Mouse (Mus musculus) CH12.LX (cell line): Measurements from ENCODE around the gene Trim62. TPM values are rescaled to one million over a fixed set of nuclear protein-coding genes. Genes with fewer than 3 reads are reported as not detected.

Source experiments
- DNase-seq: peaks from one replicate; pipeline ENCODE4 v3.0.0-alpha.2; 2013; ENCODE audit errors: extremely low read depth
- H3K27ac ChIP-seq: 2 replicates; pipeline ENCODE4 v1.5.1; 2012; ENCODE audit warnings: low read depth, mild to moderate bottlenecking, control low read depth, moderate library complexity; ENCODE audit not compliant: insufficient read depth
- H3K27me3 ChIP-seq: replicated peaks from 2 replicates; pipeline ENCODE3; 2012; ENCODE audit warnings: inconsistent platforms
- H3K36me3 ChIP-seq, 2 experiments: replicated peaks in 1 of 2; 2 replicates each; pipeline versions ENCODE3 to v1.6.1; 2012; ENCODE audit warnings: inconsistent platforms in 1 of 2, low read length in 1 of 2, mild to moderate bottlenecking in 1 of 2, mixed read lengths in 1 of 2, moderate library complexity in 1 of 2; ENCODE audit not compliant: control insufficient read depth in 1 of 2, insufficient read depth in 1 of 2
- H3K4me1 ChIP-seq, 2 experiments: 2 replicates each; pipeline ENCODE4 v1.6.1; 2012; ENCODE audit warnings: inconsistent platforms in 1 of 2, moderate library complexity in 1 of 2; ENCODE audit not compliant: insufficient read depth in 2 of 2, control insufficient read depth in 1 of 2
- H3K4me2 ChIP-seq: 2 replicates; pipeline ENCODE4 v1.6.1; 2012; ENCODE audit warnings: low read depth, mild to moderate bottlenecking, control low read depth; ENCODE audit not compliant: poor library complexity, insufficient read depth, severe bottlenecking
- H3K4me3 ChIP-seq, 3 experiments: fragments of 150-350 bp in 1 of 3; sonication (generic) in 1 of 3; replicated peaks in 1 of 3; 2 replicates each; pipeline versions ENCODE3 to v1.5.1; 2011 to 2012; ENCODE audit warnings: low read depth in 2 of 3, low read length in 2 of 3, mild to moderate bottlenecking in 2 of 3, moderate library complexity in 2 of 3, control low read depth in 1 of 3, improper control_type of control experiment in 1 of 3, inconsistent platforms in 1 of 3, mixed read lengths in 1 of 3; ENCODE audit not compliant: poor library complexity in 1 of 3
- H3K79me2 ChIP-seq: replicated peaks from 2 replicates; pipeline ENCODE4 v1.6.1; 2012; ENCODE audit warnings: mild to moderate bottlenecking, moderate library complexity; ENCODE audit not compliant: control insufficient read depth, poor library complexity, insufficient read depth, severe bottlenecking; ENCODE audit errors: extremely low read depth
- H3K9ac ChIP-seq: 2 replicates; pipeline ENCODE4 v1.6.1; 2012; ENCODE audit warnings: low read depth, mild to moderate bottlenecking, control low read depth, moderate library complexity; ENCODE audit not compliant: insufficient read depth
- H3K9me3 ChIP-seq: replicated peaks from 2 replicates; pipeline ENCODE3; 2012; ENCODE audit warnings: low read length, inconsistent platforms, mixed read lengths
- CHD1 ChIP-seq: IDR thresholded peaks from 2 replicates; pipeline ENCODE4 v1.6.1; 2012; ENCODE audit warnings: low read depth, low read length, improper control_type of control experiment, inconsistent platforms
- CTCF ChIP-seq, 2 experiments: IDR thresholded peaks in 1 of 2; conservative IDR thresholded peaks in 1 of 2; 2 replicates each; pipeline ENCODE4 v1.5.1; 2011 to 2012; ENCODE audit warnings: low read depth in 2 of 2, low read length in 2 of 2, improper control_type of control experiment in 1 of 2, inconsistent platforms in 1 of 2, mild to moderate bottlenecking in 1 of 2, moderate library complexity in 1 of 2
- ETS1 ChIP-seq: conservative IDR thresholded peaks from 2 replicates; pipeline ENCODE4 v1.6.1; 2012; ENCODE audit warnings: low read depth, mild to moderate bottlenecking, inconsistent platforms, low read length, improper control_type of control experiment, moderate library complexity
- GABPA ChIP-seq: IDR thresholded peaks from 2 replicates; pipeline ENCODE4 v1.6.1; 2012; ENCODE audit warnings: low read depth, low read length, improper control_type of control experiment, inconsistent platforms; ENCODE audit not compliant: insufficient replicate concordance
- HCFC1 ChIP-seq: IDR thresholded peaks from 2 replicates; pipeline ENCODE4 v1.6.1; 2012; ENCODE audit warnings: low read depth, mild to moderate bottlenecking, inconsistent platforms, low read length, improper control_type of control experiment
- IRF4 ChIP-seq: IDR thresholded peaks from 2 replicates; pipeline ENCODE4 v1.6.1; 2014; ENCODE audit warnings: low read depth, mild to moderate bottlenecking, inconsistent platforms, low read length, improper control_type of control experiment
- JUN ChIP-seq: IDR thresholded peaks from 2 replicates; pipeline ENCODE4 v1.6.1; 2011; ENCODE audit warnings: low read depth, mild to moderate bottlenecking, low read length, improper control_type of control experiment, moderate library complexity; ENCODE audit not compliant: insufficient read depth
- JUND ChIP-seq: conservative IDR thresholded peaks from 2 replicates; pipeline ENCODE4 v1.6.1; 2011; ENCODE audit warnings: low read depth, low read length, improper control_type of control experiment
- MAFK ChIP-seq: IDR thresholded peaks from 2 replicates; pipeline ENCODE4 v1.6.1; 2011; ENCODE audit warnings: low read length, improper control_type of control experiment; ENCODE audit not compliant: insufficient replicate concordance
- MAX ChIP-seq: IDR thresholded peaks from 2 replicates; pipeline ENCODE4 v1.6.1; 2011; ENCODE audit warnings: low read length, improper control_type of control experiment
- MXI1 ChIP-seq: IDR thresholded peaks from 2 replicates; pipeline ENCODE4 v1.6.1; 2011; ENCODE audit warnings: mild to moderate bottlenecking, low read depth, low read length, improper control_type of control experiment
- MYC ChIP-seq: IDR thresholded peaks from 2 replicates; pipeline ENCODE4 v1.6.1; 2011; ENCODE audit warnings: low read depth, mild to moderate bottlenecking, improper control_type of control experiment, low read length
- NELFE ChIP-seq: IDR thresholded peaks from 2 replicates; pipeline ENCODE4 v1.6.1; 2011; ENCODE audit warnings: low read depth, low read length, improper control_type of control experiment
- POLR2A ChIP-seq: IDR thresholded peaks from 2 replicates; pipeline ENCODE4 v1.6.1; 2011; ENCODE audit warnings: low read depth, mild to moderate bottlenecking, improper control_type of control experiment, low read length
- RCOR1 ChIP-seq: conservative IDR thresholded peaks from 2 replicates; pipeline ENCODE4 v1.6.1; 2012; ENCODE audit warnings: low read depth, mild to moderate bottlenecking, inconsistent platforms, low read length, improper control_type of control experiment
- SIN3A ChIP-seq: IDR thresholded peaks from 2 replicates; pipeline ENCODE4 v1.6.1; 2012; ENCODE audit warnings: low read length, improper control_type of control experiment, inconsistent platforms
- TBP ChIP-seq: conservative IDR thresholded peaks from 2 replicates; pipeline ENCODE4 v1.6.1; 2011; ENCODE audit warnings: low read depth, low read length, improper control_type of control experiment
- TCF12 ChIP-seq: IDR thresholded peaks from 2 replicates; pipeline ENCODE4 v1.6.1; 2014; ENCODE audit warnings: low read depth, mild to moderate bottlenecking, inconsistent platforms, low read length, improper control_type of control experiment
- UBTF ChIP-seq: IDR thresholded peaks from 2 replicates; pipeline ENCODE4 v1.6.1; 2012; ENCODE audit warnings: low read depth, mild to moderate bottlenecking, inconsistent platforms, low read length, improper control_type of control experiment, moderate library complexity
- USF1 ChIP-seq: IDR thresholded peaks from 2 replicates; pipeline ENCODE4 v1.6.1; 2014; ENCODE audit warnings: low read depth, mild to moderate bottlenecking, inconsistent platforms, low read length, improper control_type of control experiment
- USF2 ChIP-seq: conservative IDR thresholded peaks from 2 replicates; pipeline ENCODE4 v1.6.1; 2011; ENCODE audit warnings: low read depth, low read length, improper control_type of control experiment
- ZC3H11A ChIP-seq: IDR thresholded peaks from 2 replicates; pipeline ENCODE4 v1.6.1; 2012; ENCODE audit warnings: low read depth, mild to moderate bottlenecking, inconsistent platforms, low read length, improper control_type of control experiment
- ZMIZ1 ChIP-seq: IDR thresholded peaks from 2 replicates; pipeline ENCODE4 v1.6.1; 2012; ENCODE audit warnings: low read depth, mild to moderate bottlenecking, inconsistent platforms, low read length, improper control_type of control experiment
- ZNF384 ChIP-seq: IDR thresholded peaks from 2 replicates; pipeline ENCODE4 v1.6.1; 2012; ENCODE audit warnings: low read depth, low read length, improper control_type of control experiment, inconsistent platforms
- dilution Hi-C: fragments of 300-500 bp; cut with MboI; formaldehyde crosslinking; loops from 2 replicates; pipeline ENCODE4 v1.14.3; 2020; ENCODE audit warnings: low sequenced_read_pairs; ENCODE audit not compliant: extremely low pct_unique_long_range_greater_than_20kb, extremely low pct_ligation_motif_present
- in situ Hi-C: fragments of 300-500 bp; cut with MboI; formaldehyde crosslinking; loops from 3 replicates; pipeline ENCODE4 v1.14.3; 2019; ENCODE audit warnings: low sequenced_read_pairs, low pct_ligation_motif_present, low pct_unique_long_range_greater_than_20kb, mixed read lengths
- polyA plus RNA-seq: library from polyadenylated mRNA; unstranded; fragments of >175 nt; gene quantifications from 2 replicates; pipeline ENCODE4 v1.2.1, GENCODE M21; 2012; ENCODE audit warnings: low read depth; ENCODE audit not compliant: insufficient read length
- total RNA-seq, 2 experiments: library from RNA; depleted of rRNA; stranded (reverse); fragments of 300-350 nt in 1 of 2; fragments of >200 nt in 1 of 2; gene quantifications; 2 replicates each; pipeline ENCODE4 v1.2.3; 2012 to 2014

Trim62 gene
- total and polyA plus RNA-seq, 3 experiments, result 0.40 to 2.7 (median 0.98) TPM

DNA sequence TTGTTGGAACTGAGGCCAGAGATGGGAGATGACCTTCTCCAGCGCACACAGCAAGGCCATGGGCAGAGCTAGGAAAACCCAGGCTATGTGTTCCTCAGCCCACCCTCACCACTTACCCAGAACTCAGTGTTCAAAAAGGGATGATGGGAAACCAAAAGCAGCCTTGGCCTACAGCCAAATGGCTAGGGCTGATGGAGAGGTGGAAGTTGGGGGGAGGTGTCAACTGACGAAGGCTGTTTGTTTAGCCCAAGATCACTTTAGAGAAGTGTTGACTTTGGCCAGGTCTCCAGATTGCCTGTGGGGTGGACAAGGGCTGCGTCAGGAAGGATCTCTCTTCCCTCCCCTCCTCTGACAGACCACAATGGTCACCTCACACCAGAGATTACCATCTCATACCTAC, 34.8 kb downstream of the Trim62 start:
- DNase-seq, result no peak
- no peaks in the 10 kb centered on the region for H3K4me1 ChIP-seq
- H3K4me3 ChIP-seq, result no peak overlapping the region
- no peaks in the 10 kb centered on the region for H3K9me3 ChIP-seq
- peaks cover 51% of the 10 kb centered on the region for H3K27me3 ChIP-seq
- dilution Hi-C loops, result no loop called here
- H3K27ac ChIP-seq, result no peak overlapping the region
- no peak for TF ChIP-seq MAFK
- TF ChIP-seq JUN, result no peak
- TF ChIP-seq USF1, result no peak
- TF ChIP-seq ZC3H11A, result no peak
- no peak for TF ChIP-seq USF2
- no peak for TF ChIP-seq JUND
- TF ChIP-seq CTCF (conservative IDR thresholded peaks at IDR 0.05 in 1 of 2, IDR thresholded peaks at IDR 0.05 in 1 of 2; ENCODE audit: low read depth in 2 of 2, low read length in 2 of 2), result no peak
- no peak for TF ChIP-seq MXI1
- TF ChIP-seq, all 38 proteins: peak for 0
- no peak overlapping the region for H3K4me2 ChIP-seq
- in situ Hi-C loops, result no loop called here
- no peak overlapping the region for H3K9ac ChIP-seq
- H3K36me3 ChIP-seq, result no peaks in the 10 kb centered on the region
- no peaks in the 10 kb centered on the region for H3K79me2 ChIP-seq

DNA sequence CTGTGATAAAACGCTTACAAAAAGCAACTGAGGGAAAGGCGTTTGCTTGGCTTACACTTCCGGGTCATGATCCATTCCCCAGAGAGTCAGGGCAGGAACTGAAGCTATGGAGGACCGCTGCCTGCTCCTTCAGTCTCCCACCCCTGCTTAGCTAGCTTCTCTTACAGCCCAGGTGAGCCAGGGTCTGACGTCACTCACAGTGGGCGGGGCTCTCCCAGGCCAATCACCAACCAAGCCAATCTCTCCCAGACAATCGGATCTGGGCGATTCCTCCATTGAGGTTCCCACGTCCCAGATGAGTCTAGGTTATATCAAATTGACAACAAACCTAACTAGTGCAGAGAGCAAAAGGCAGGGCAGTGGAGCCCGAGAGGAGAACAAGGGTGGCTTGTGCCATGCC, 35.7 kb downstream of the Trim62 start:
- no peak overlapping the region for H3K9ac ChIP-seq
- no peak for DNase-seq
- no peaks in the 10 kb centered on the region for H3K79me2 ChIP-seq
- in situ Hi-C loops, result no loop called here
- no peak overlapping the region for H3K27ac ChIP-seq
- no peaks in the 10 kb centered on the region for H3K9me3 ChIP-seq
- no peaks in the 10 kb centered on the region for H3K36me3 ChIP-seq
- no peaks in the 10 kb centered on the region for H3K4me1 ChIP-seq
- H3K27me3 ChIP-seq, result peaks cover 53% of the 10 kb centered on the region
- dilution Hi-C loops, result no loop called here
- TF ChIP-seq TCF12, result no peak
- TF ChIP-seq IRF4, result no peak
- TF ChIP-seq CTCF (conservative IDR thresholded peaks at IDR 0.05 in 1 of 2, IDR thresholded peaks at IDR 0.05 in 1 of 2; ENCODE audit: low read depth in 2 of 2, low read length in 2 of 2), result no peak
- TF ChIP-seq UBTF, result no peak
- TF ChIP-seq MYC, result no peak
- no peak overlapping the region for H3K4me3 ChIP-seq
- no peak overlapping the region for H3K4me2 ChIP-seq

DNA sequence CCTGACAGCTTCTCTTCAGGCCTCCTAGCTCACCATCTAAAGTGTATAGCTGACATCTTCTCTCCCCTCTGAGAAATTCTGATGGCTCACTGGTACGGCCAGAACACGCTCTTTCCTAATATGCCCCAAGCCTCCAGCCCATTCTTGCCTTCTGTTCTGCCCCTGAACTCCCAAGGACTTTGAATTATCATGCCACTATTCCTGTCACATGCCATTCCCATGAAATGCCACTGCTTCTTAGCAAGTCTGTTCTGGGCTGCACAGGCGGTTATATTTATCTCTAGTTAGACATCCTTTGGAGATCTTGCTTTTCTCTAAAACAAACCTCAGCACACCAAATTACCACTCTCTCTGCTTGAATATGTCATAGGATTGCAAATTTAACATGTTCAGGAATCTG, 40.2 kb downstream of the Trim62 start:
- Histone ChIP-seq H3K27ac (no peak overlapping the region), H3K9me3 (no peaks in the 10 kb centered on the region), H3K27me3 (peaks cover 28% of the 10 kb centered on the region), H3K4me3 (no peak overlapping the region), H3K36me3 (no peaks in the 10 kb centered on the region), H3K9ac (no peak overlapping the region), H3K4me1 (peaks cover 0 to 2% of the 10 kb centered on the region in 2 experiments; a peak in 1 of 4 replicates), H3K4me2 (no peak overlapping the region), H3K79me2 (no peaks in the 10 kb centered on the region)
- in situ Hi-C loops, result no loop called here
- dilution Hi-C loops, result no loop called here
- TF ChIP-seq GABPA (no peak), CTCF (conservative IDR thresholded peaks at IDR 0.05 in 1 of 2, IDR thresholded peaks at IDR 0.05 in 1 of 2; ENCODE audit: low read depth in 2 of 2, low read length in 2 of 2) (no peak), USF1 (no peak), ZC3H11A (no peak), ZMIZ1 (no peak), TBP (no peak), RCOR1 (no peak), MAX (no peak), TCF12 (no peak), CHD1 (no peak), ZNF384 (no peak), JUND (no peak), HCFC1 (no peak), ETS1 (no peak), SIN3A (no peak), IRF4 (no peak), POLR2A (no peak), NELFE (no peak), MXI1 (no peak)
- no peak for DNase-seq
